Mouse (Mus musculus): ENCODE data around the gene Vmn2r16.

Gene Vmn2r16

DNA sequence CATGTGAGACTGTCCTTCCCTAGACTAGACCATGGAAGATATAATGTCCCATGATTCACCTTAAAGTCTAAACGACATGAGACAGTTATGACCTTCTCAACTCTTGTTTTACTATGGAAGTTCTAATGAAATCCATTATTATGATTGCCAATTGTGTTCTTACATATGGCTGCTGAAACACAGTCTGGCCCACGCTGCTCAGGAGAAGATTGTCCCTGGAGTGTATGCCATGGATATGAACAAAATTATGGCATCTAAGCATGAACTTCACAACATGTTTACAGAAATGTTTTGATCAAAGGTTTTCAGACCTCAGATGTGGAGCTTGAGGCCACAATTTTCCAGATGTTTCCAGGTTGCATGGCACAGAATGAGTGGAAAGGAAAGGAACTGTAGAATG, at the start of gene Vmn2r16:
TSS of gene Vmn2r16 (plus strand) at position 301 of the 400 bp plus-strand sequence.
- in situ Hi-C loops (cut with MboI, MseI), result no loop called here

DNA sequence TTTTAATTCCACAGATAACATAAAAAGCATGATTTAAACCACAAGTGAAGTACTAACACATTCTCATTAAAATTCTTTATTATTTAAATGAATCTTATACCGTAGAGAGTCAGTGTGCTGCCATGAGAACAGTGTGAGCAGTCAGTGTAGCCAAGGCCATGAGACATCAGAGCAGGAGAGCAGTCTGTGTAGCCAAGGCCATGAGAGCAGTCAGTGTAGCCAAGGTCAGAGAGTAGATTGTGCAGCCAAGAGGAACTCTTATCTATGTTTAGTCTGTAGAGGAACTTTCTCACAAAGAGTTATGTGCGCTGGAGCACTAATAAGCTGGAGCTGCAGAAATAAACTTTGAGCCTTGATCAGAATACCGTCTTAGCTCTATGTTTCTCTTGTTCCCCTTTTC, 35.3 kb upstream of the Vmn2r16 start:
- in situ Hi-C loops (cut with MboI, MseI), result no loop called here

DNA sequence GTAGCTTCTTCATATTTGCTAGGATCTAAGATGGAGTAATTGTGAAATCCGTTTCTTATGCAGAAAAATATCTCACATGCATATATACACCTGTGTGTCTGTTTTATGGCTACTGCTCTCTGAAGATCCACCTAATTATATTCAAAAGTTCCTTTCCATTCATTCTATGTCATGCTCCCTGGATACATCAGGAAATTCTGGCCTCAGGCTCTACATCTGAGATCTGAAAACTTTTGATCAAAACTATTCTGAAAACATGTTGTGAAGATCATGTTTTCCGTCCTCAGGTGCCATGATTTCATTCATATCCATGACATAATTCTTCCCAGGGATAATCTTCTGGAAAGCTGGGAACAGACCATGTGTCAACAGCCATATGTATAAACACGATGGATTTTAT, 32.4 kb upstream of the Vmn2r16 start, which contains the start of gene Vmn2r15:
TSS of gene Vmn2r15 (minus strand) at position 101 of the 400 bp plus-strand sequence.
- in situ Hi-C loops (cut with MboI, MseI), result no loop called here

DNA sequence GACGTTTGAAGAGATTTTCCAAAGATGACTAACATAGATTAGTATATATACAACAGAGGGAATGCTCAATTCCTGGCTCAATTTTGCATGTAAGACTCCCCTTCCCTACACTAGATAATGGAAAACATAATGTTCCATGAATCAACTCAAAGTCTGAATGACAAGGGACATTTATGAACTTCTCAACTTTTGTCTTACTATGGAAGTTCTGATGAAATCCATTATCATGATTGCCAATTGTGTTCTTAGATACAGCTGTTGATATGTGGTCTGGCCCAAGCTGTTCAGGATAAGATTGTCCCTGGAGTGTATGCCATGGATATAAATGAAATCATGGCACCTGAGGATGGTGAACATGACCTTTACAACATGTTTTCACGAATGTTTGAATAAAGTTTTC, 89.4 kb downstream of the Vmn2r16 start, which contains the start of gene Vmn2r17:
TSS of gene Vmn2r17 (plus strand) at position 301 of the 400 bp plus-strand sequence.
- in situ Hi-C loops (cut with MboI, MseI), result no loop called here

Measured in T-helper 17 cell (primary cell).